Mouse (Mus musculus): Measurements from ENCODE around the gene Mblac2.

- TF ChIP-seq GATA1 (IDR thresholded peaks at IDR 0.05; ENCODE audit: borderline replicate concordance, low read length) (no peak), FLI1 (IDR thresholded peaks at IDR 0.05; ENCODE audit: low read length) (no peak)
These were observed 29.8 kb downstream of the Mblac2 start for GRCm38 (mm10) chr13:81740898-81741297.
